Mouse (Mus musculus) midbrain, postnatal 0 days (tissue): ENCODE results near the gene Ms4a4b. TPM values are rescaled to one million over a fixed set of nuclear protein-coding genes. Genes with fewer than 3 reads are reported as not detected.

Experiments used
- ATAC-seq: fragments of 200-750 bp; cut with Nextera tagmentation; 2 replicates; pipeline ENCODE4 v1.8.0; 2017; ENCODE audit warnings: moderate number of reproducible peaks, mild to moderate bottlenecking, moderate TSS enrichment, moderate library complexity; ENCODE audit not compliant: low FRiP score
- DNase-seq: peaks from one replicate; pipeline ENCODE4 v3.0.0-alpha.2; 2015; ENCODE audit warnings: low spot score
- H3K27ac ChIP-seq: fragments of 300-500 bp; sonication (generic); 2 replicates; pipeline ENCODE4 v1.5.1; 2014; ENCODE audit warnings: low read depth, mild to moderate bottlenecking, low read length, mixed read lengths
- H3K27me3 ChIP-seq: fragments of 300-500 bp; sonication (generic); 2 replicates; pipeline ENCODE4 v1.6.1; 2014; ENCODE audit warnings: low read length, control low read depth, mixed read lengths; ENCODE audit not compliant: insufficient read depth
- H3K36me3 ChIP-seq: fragments of 300-500 bp; sonication (generic); 2 replicates; pipeline ENCODE4 v1.6.1; 2014; ENCODE audit warnings: low read length, control low read depth, mixed read lengths; ENCODE audit not compliant: insufficient read depth
- H3K4me1 ChIP-seq: fragments of 300-500 bp; sonication (generic); 2 replicates; pipeline ENCODE4 v1.6.1; 2014; ENCODE audit warnings: mild to moderate bottlenecking, control low read depth, antibody characterized with exemption, low read length, mixed read lengths; ENCODE audit not compliant: insufficient read depth
- H3K4me2 ChIP-seq: fragments of 300-500 bp; sonication (generic); 2 replicates; pipeline ENCODE4 v1.6.1; 2014; ENCODE audit warnings: low read depth, mild to moderate bottlenecking, low read length, mixed read lengths; ENCODE audit not compliant: poor library complexity, severe bottlenecking
- H3K4me3 ChIP-seq: fragments of 300-500 bp; sonication (generic); 2 replicates; pipeline ENCODE4 v1.5.1; 2014; ENCODE audit warnings: low read depth, mild to moderate bottlenecking, low read length, moderate library complexity
- H3K9ac ChIP-seq: fragments of 300-500 bp; sonication (generic); replicated peaks from 2 replicates; pipeline ENCODE4 v1.6.1; 2014; ENCODE audit warnings: mild to moderate bottlenecking, low read length, moderate library complexity, mixed read lengths; ENCODE audit not compliant: poor library complexity, severe bottlenecking
- H3K9me3 ChIP-seq: fragments of 300-500 bp; sonication (generic); 2 replicates; pipeline ENCODE4 v1.6.1; 2016; ENCODE audit warnings: low read length, control low read depth
- CTCF ChIP-seq: IDR thresholded peaks from 2 replicates; pipeline ENCODE4 v1.5.1; 2016; ENCODE audit warnings: antibody characterized with exemption, mild to moderate bottlenecking
- WGBS: fragments of 180-500 bp; shearing (Covaris S2); extraction: QIAGEN DNeasy Blood & Tissue Kit; methylation state at CpG from one replicate; pipeline ENCODE4 v1.1.7; 2014; 5-methylcytosine and 5-hydroxymethylcytosine counted together
- polyA plus RNA-seq: library from polyadenylated mRNA; unstranded; fragments of >200 nt; fragmentation: Nextera tagmentation; extraction: Ambion mirVana; gene quantifications from 2 replicates; pipeline ENCODE4 v1.2.1, GENCODE M21; 2015
- total RNA-seq: library from RNA; depleted of rRNA; stranded (reverse); fragments of >200 nt; gene quantifications from 2 replicates; pipeline ENCODE4 v1.2.3, GENCODE M21; 2014; rRNA removed

Gene Ms4a4b
- total and polyA plus RNA-seq, 2 experiments from 2014 or later = not detected

GRCm38 (mm10) chr19:11500796-11501195 is 57.4 kb downstream of the Ms4a4b start:
- 92% methylated on average over 1 of the region's 1 CpGs for WGBS
- no peak overlapping the region for H3K4me3 ChIP-seq
- no peaks in the 10 kb centered on the region for H3K9me3 ChIP-seq
- no peak for TF ChIP-seq CTCF
- H3K36me3 ChIP-seq = no peaks in the 10 kb centered on the region
- no peak for DNase-seq
- no peaks in the 10 kb centered on the region for H3K4me1 ChIP-seq
- H3K27ac ChIP-seq = no peak overlapping the region
- no peak overlapping the region for H3K9ac ChIP-seq
- H3K27me3 ChIP-seq = no peaks in the 10 kb centered on the region
- H3K4me2 ChIP-seq = no peak overlapping the region
- no peak for ATAC-seq

DNA sequence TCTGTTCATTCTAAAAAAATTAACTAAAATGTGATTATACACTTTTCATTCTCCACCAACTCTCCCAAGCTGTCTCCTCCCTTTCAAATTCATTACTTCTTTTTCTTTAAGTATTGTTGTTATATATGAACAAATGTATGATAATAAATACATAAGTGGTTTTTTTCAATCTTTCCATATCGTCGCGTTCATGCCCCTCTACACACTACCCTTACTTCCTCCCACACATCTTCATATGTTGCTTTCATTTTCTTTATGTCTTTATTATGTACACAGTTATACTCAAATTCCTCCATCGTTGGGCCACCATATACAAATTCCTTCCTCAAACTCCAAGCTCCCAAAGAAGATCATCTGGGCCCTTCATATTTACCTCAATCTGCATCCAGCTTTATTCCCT is 58.0 kb downstream of the Ms4a4b start:
- WGBS = 87% methylated on average over 4 of the region's 4 CpGs
- no peak for TF ChIP-seq CTCF
- H3K4me2 ChIP-seq = no peak overlapping the region
- no peak for ATAC-seq
- no peaks in the 10 kb centered on the region for H3K27me3 ChIP-seq
- H3K9ac ChIP-seq = no peak overlapping the region
- no peaks in the 10 kb centered on the region for H3K9me3 ChIP-seq
- H3K4me1 ChIP-seq = no peaks in the 10 kb centered on the region
- H3K4me3 ChIP-seq = no peak overlapping the region
- no peaks in the 10 kb centered on the region for H3K36me3 ChIP-seq
- no peak overlapping the region for H3K27ac ChIP-seq
- DNase-seq = no peak

GRCm38 (mm10) chr19:11504857-11505256 is 61.5 kb downstream of the Ms4a4b start:
- Histone ChIP-seq H3K4me2 (no peak overlapping the region), H3K4me3 (no peak overlapping the region), H3K9ac (no peak overlapping the region), H3K4me1 (no peaks in the 10 kb centered on the region), H3K9me3 (no peaks in the 10 kb centered on the region), H3K27me3 (no peaks in the 10 kb centered on the region), H3K36me3 (no peaks in the 10 kb centered on the region), H3K27ac (no peak overlapping the region)
- no peak for TF ChIP-seq CTCF
- 89% methylated on average over 1 of the region's 1 CpGs for WGBS
- no peak for DNase-seq
- no peak for ATAC-seq

DNA sequence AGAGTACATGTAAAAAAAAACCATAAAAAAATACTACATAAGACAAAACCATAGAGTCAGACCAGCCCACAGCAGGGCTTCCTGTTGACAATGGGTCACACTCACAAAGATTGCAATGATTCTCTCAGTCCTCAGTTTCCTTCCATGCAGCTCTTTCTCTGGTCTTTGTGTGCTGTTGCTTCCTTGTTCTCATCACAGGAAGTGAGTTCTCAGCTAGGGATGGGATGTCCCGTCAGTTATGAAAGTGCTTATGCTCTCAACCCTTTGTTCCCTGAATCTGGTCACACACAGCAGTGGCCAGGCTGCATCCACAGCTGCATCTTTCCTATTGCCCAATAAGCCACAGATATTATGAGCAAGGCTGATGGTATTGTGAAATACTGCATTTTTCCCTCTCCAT is 70.1 kb downstream of the Ms4a4b start:
- no peak overlapping the region for H3K4me3 ChIP-seq

DNA sequence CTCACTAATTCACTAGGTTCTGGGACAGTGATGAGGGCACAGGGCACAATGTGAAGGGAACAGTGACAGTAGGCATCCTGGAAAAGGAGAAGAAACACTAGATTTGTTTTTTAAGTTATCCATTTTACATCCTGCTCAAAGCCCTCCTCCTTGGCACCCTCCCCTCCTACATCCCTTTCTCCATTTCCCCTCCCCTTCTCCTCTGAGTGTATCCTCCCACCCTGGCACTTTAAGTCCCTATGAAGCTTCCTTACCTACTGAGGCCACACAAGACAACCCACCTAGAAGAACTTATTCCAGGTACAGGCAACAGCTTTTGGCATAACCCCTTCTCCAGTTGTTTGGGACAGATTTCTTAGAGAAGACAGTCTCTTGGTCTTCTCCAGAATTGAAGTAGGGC is 72.9 kb downstream of the Ms4a4b start, which contains the start of gene Ms4a6b:
Gene Ms4a6b, plus strand, starts transcription at position 267 of the 400 bp plus-strand sequence.
- Histone ChIP-seq H3K4me1 (no peaks in the 10 kb centered on the region), H3K4me2 (no peak within 1 kb of the TSS), H3K27me3 (no peaks in the 10 kb centered on the region), H3K36me3 (no peaks in the 10 kb centered on the region), H3K9ac (no peak within 1 kb of the TSS), H3K9me3 (no peaks in the 10 kb centered on the region), H3K27ac (no peak within 1 kb of the TSS), H3K4me3 (no peak within 1 kb of the TSS)
- no peak for DNase-seq
- ATAC-seq = no peak
- no peak for TF ChIP-seq CTCF

More for the DNA sequence above, 70.1 kb downstream of the Ms4a4b start:
- no peaks in the 10 kb centered on the region for H3K4me1 ChIP-seq
- no peak overlapping the region for H3K9ac ChIP-seq
- no peak overlapping the region for H3K4me2 ChIP-seq
- no peak overlapping the region for H3K27ac ChIP-seq
- ATAC-seq = no peak
- H3K36me3 ChIP-seq = no peaks in the 10 kb centered on the region
- H3K27me3 ChIP-seq = no peaks in the 10 kb centered on the region
- 50% methylated on average over 1 of the region's 1 CpGs for WGBS
- no peaks in the 10 kb centered on the region for H3K9me3 ChIP-seq
- TF ChIP-seq CTCF = no peak
- no peak for DNase-seq

Other genes with a start within 250 kb of the Ms4a4b start
- gene Ms4a13, start 246.8 kb upstream of the Ms4a4b start, total RNA-seq = not detected in 2 replicates
- gene Ms4a13, start 246.8 kb upstream of the Ms4a4b start, polyA plus RNA-seq = not detected in 2 replicates
- gene Ms4a12, start 211.1 kb upstream of the Ms4a4b start, total RNA-seq = not detected in 2 replicates
- not detected in 2 replicates for gene Ms4a12, start 211.1 kb upstream of the Ms4a4b start, polyA plus RNA-seq
- not detected in 2 replicates for gene Ms4a1, start 177.3 kb upstream of the Ms4a4b start, total RNA-seq
- 0.07 TPM in 1 of 2 replicates, not detected in the other for gene Ms4a1, start 177.3 kb upstream of the Ms4a4b start, polyA plus RNA-seq
- gene Ms4a5, start 159.7 kb upstream of the Ms4a4b start, total RNA-seq = not detected in 2 replicates
- not detected in 2 replicates for gene Ms4a5, start 159.7 kb upstream of the Ms4a4b start, polyA plus RNA-seq
- gene Ms4a14, start 129.1 kb upstream of the Ms4a4b start, total RNA-seq = 0.11 TPM in 1 of 2 replicates, not detected in the other
- 0.06 TPM in 1 of 2 replicates, not detected in the other for gene Ms4a14, start 129.1 kb upstream of the Ms4a4b start, polyA plus RNA-seq
- gene Ms4a7, start 107.4 kb upstream of the Ms4a4b start, total RNA-seq = 0.16 and 2.1 TPM in 2 replicates
- 1.9 and 2.5 TPM in 2 replicates for gene Ms4a7, start 107.4 kb upstream of the Ms4a4b start, polyA plus RNA-seq
- gene Ms4a4a, start 68.0 kb upstream of the Ms4a4b start, total RNA-seq = 0.22 and 1.3 TPM in 2 replicates
- 1.3 and 1.9 TPM in 2 replicates for gene Ms4a4a, start 68.0 kb upstream of the Ms4a4b start, polyA plus RNA-seq
- gene Ms4a4c, start 38.8 kb upstream of the Ms4a4b start, total RNA-seq = 0.47 TPM in 1 of 2 replicates, not detected in the other
- 0.20 TPM in 1 of 2 replicates, not detected in the other for gene Ms4a4c, start 38.8 kb upstream of the Ms4a4b start, polyA plus RNA-seq
- gene Ms4a6c, start 25.8 kb downstream of the Ms4a4b start, total RNA-seq = 2.0 and 4.0 TPM in 2 replicates
- gene Ms4a6c, start 25.8 kb downstream of the Ms4a4b start, polyA plus RNA-seq = 2.1 and 2.3 TPM in 2 replicates
- gene Gm8369, start 42.4 kb downstream of the Ms4a4b start, total RNA-seq = not detected in 2 replicates
- gene Gm8369, start 42.4 kb downstream of the Ms4a4b start, polyA plus RNA-seq = not detected in 2 replicates
- gene Ms4a6b, start 73.0 kb downstream of the Ms4a4b start, total RNA-seq = 2.7 and 3.0 TPM in 2 replicates
- 2.0 TPM in 2 replicates for gene Ms4a6b, start 73.0 kb downstream of the Ms4a4b start, polyA plus RNA-seq
- gene Ms4a4d, start 93.2 kb downstream of the Ms4a4b start, total RNA-seq = not detected in 2 replicates
- not detected in 2 replicates for gene Ms4a4d, start 93.2 kb downstream of the Ms4a4b start, polyA plus RNA-seq
- gene Ms4a6d, start 161.3 kb downstream of the Ms4a4b start, total RNA-seq = 1.3 and 2.0 TPM in 2 replicates
- gene Ms4a6d, start 161.3 kb downstream of the Ms4a4b start, polyA plus RNA-seq = 1.8 and 2.7 TPM in 2 replicates
- gene Ms4a2, start 180.2 kb downstream of the Ms4a4b start, total RNA-seq = not detected in 2 replicates
- 0.09 and 0.15 TPM in 2 replicates for gene Ms4a2, start 180.2 kb downstream of the Ms4a4b start, polyA plus RNA-seq
- gene Ms4a3, start 197.3 kb downstream of the Ms4a4b start, total RNA-seq = not detected in 2 replicates
- gene Ms4a3, start 197.3 kb downstream of the Ms4a4b start, polyA plus RNA-seq = not detected in 2 replicates
- gene Oosp2, start 217.0 kb downstream of the Ms4a4b start, total RNA-seq = not detected in 2 replicates
- gene Oosp2, start 217.0 kb downstream of the Ms4a4b start, polyA plus RNA-seq = not detected in 2 replicates
- not detected in 2 replicates for gene Oosp1, start 247.6 kb downstream of the Ms4a4b start, total RNA-seq
- not detected in 2 replicates for gene Oosp1, start 247.6 kb downstream of the Ms4a4b start, polyA plus RNA-seq